Mouse (Mus musculus) telencephalon, adult 2 months (tissue): ENCODE results near the gene Pik3r3.
"Not testable (repeated sequence)": the region's sequence is repeated elsewhere in the genome, so short reads cannot be mapped to it uniquely, and the experiment has no call there.

Experiments
- DNase-seq: peaks from one replicate; pipeline ENCODE4 v3.0.0-alpha.2; 2011; ENCODE audit warnings: low read depth, low spot score

The Pik3r3 gene

DNA sequence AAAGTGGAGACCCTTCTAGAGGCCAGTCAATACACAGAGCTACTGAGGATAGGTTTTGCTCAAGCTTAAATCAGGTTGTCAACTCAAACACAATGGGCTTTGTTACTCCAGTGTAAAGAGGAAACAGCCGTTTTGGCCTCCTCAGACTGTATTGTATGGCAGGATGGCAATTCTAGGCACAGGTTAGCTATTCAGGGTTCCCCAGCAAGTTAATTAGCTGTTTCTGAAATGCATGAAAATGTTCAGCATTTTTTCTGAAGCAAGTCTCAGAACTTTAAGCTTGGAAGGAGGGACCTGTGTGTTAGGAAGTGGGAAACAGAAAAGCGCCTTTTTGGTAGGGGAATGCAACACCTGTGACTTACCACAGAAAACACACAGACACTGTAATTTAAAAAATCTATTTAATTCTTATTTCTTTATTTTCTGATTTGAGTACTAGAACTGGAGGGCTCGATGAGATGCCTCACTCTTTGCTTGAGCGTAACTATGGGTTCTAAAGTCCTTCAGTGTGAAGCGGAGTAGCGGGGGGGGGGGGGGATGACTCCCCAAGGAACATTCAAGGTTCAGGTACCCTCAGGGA lies 1.3 kb upstream of the Pik3r3 start:
- DNase-seq, result no peak

DNA sequence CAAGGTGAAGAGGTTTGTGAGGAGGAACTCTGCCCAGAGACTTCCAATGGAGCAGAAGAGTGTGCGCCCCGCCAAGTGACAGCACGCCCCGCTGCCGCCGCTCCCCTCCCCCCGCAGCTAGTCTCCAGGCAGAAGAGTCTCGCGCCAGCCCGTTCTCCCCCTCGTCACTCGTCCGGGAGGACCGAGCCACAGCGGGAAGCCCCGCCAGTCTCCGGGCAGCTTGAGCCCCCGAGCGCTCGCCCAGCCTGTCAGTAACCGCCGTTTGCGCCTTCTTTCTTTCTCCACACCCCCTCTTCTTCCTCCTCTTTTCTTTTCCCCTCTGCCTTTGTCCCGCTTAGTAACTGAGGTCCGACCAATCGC lies 658 bp upstream of the Pik3r3 start:
- no peak for DNase-seq

DNA sequence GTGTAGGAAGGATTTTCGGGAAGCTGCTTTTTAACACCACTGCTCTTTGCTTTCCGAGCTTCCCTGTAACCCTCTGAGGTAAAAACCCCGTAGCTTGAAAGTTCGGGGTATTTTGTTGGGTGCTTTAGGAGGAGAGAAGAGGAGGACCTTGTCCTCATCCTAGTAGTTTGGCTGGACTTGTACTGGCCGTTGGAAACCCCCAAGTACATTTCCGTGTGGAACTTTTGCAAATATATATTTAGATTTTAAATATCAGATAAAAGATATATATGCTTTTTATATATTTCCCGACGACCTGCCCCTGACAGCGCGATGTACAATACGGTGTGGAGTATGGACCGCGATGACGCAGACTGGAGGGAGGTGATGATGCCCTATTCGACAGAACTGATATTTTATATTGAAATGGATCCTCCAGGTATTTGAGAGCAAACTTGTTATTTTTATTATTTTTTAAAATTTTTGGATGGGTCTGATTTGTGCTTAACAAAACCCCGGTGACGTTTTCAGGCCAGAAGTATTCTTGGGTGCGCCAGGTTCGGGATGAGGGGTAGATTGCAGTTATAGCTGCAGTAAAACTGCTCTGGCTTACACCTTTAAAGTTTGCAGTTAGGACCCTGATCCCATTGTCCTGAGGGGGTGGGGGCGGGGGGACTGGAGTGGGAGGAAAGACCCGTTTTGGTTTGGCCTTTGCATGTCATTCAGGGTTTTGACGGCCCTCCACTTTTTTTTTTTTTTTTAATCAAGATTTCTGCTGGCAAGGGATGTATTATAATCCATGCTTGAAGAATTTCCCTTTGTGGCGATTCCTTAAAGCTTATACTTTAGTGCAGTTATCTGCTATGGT lies 801 bp downstream of the Pik3r3 start:
- DNase-seq, result no peak

GRCm38 (mm10) chr4:116222843-116223119 lies 1.4 kb downstream of the Pik3r3 start:
- no peak for DNase-seq

- DNase-seq, result peak; percentile 49
Observed at GRCm38 (mm10) chr4:116243377-116243776, 22.0 kb downstream of the Pik3r3 start.

DNA sequence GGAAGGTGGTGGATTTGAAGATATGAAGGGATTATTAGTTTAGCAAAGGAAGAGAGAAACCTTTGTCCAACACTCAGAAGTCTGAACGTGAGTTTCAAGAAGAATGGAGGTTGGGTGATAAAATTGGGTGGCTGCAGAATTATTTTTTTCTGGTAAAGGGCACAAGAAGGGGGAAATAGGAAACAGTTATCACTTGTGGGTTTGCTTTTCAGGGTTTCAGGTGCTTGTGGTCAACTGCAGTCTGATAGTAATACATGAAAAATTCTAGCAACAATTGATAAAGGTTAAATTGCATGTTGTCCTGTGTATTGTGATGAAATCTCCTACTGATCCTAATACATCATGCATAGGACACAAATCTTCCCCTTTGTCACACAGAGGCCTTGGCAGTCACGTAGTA lies 22.8 kb downstream of the Pik3r3 start:
- DNase-seq, result no peak

- not testable (repeated sequence) for DNase-seq
Observed at GRCm38 (mm10) chr4:116245926-116246325, 24.5 kb downstream of the Pik3r3 start.

DNA sequence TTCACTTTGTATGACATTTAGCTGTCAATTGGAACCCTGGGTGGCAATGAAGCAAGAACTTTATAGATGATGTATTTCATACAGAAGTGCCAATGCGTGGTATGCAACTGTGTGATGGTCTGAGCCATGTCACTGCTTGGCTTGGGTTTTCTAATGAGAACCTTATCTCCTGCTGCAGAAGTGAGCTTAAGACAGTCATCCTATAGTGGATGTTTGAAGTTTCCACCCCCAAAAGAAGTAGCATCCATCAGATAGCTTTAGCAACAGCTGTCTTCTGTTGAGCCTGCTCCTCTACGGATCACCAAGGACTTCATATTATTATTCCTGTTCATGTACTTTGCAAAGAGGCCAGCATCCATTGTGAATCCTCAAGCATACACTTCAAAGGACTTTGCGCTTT lies 28.6 kb downstream of the Pik3r3 start:
- no peak for DNase-seq

DNA sequence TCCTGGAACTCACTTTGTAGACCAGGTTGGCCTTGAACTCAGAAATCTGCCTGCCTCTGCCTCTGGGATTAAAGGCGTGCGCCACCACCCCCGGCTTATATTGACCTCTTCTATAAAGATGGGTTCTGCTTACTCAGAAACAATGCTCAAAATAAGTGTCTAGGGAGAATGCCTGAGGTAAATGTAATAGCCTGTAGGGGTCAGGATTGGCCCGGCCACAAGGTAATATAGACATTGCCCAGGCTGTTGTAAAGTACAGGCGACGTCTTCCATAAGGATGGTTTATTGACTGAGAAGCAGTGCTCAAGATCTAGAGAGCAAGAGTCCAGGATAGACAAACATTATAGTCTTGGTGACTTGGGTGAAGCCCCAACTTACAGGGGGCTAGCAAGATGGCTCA lies 46.8 kb downstream of the Pik3r3 start:
- no peak for DNase-seq

DNA sequence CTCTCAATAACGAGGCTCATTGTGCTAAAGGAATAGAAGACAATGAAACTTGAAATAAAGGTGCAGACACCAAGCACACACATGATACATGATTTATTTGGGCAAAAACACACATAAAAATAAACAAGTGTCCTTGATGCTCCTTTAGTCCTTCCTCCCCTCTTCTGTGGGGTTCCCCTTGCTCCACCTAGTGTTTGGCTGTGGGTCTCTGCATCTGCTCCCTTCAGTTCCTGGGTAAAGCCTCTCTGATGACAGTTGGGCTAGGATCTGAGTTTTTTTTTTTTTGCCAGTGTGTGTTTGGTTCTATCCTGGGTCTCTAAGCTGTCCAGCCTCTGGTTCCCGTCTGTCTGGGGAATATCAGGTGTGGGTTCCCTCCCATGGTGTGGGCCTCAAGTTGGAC lies 60.8 kb downstream of the Pik3r3 start:
- no peak for DNase-seq

- DNase-seq, result peak; percentile 39
Observed at GRCm38 (mm10) chr4:116291561-116291960, 70.1 kb downstream of the Pik3r3 start.

- DNase-seq, result no peak
Observed at GRCm38 (mm10) chr4:116293296-116293695, 71.9 kb downstream of the Pik3r3 start.

DNA sequence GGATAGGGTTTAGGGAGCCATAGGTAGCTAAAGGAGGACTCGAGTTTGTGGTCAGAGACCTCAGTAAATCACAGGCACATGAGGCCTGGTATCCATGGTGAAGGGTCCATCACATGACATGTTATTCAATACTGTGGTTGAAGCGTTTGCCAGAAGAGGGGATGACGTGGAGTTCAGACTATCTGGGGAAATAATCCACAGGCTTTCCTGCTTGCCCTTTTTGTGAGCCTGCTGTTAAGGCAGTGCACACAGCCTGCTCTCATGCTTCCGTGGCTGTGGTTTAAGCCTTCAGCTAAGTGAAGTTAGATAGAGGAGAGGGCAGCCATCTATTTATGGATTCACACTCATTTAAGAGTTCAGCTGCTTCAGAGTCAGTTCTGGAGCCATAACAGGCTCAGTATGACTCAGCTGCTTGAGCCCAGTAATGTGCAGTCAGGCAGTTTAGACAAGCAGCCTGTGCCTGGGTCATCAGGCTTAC lies 79.5 kb downstream of the Pik3r3 start:
- DNase-seq, result no peak

DNA sequence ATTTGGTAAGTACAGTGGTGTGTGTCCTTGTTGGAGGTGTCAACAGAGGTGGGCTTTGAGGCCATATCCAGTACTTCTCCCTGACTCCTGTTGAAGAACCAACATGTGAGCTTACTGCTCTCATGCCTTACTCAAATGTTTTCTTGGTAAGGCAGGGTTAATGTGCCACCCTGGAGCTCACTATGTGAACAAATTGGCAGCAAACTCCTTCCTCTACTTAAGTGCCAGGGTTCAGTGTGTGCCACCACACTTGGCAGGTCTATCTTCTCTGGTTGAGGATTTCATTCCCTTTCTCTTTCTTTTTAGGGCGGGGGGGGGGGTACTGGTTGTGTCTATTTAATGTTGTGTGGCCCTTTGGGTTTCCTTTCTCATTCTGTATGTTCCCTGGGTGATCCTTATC lies 83.1 kb downstream of the Pik3r3 start:
- DNase-seq, result no peak

DNA sequence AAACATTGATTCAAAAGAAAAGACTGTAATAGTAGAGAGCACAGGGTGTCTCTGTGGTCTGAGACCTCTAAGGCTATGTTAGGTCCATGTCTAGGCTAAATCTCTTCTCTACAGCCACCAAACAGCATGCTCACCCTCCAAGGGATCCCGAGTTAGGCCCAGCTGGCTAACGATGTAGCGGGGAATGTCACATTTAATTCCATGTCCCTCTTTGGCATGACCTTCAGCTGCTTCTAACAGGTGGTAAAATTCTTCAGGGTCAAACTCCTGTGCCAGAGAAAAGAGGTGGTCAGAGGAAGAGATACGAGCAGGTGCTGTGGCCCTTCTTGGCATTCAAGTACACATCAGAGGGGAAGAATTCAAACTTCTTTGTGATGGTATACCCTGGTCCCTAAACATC lies 96.2 kb downstream of the Pik3r3 start:
- no peak for DNase-seq

DNA sequence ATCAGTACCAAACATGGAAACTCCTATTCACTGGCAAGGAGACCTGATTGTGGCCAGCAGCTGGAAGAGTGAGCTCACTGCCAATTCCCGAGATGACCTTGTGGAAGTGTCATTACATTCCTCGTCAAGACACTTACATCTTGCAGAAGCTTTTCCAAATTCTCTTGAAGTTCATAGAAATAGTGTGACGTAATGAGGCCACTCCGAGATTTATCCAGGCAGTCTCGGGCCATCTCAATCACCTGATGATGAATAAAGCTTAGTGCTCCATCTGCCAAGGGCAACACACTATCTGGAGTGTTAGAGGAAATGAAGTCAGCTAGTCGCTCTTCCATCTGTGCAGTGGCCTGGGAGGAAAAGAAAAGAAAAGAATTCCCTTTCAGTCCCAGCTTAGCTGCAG lies 100.7 kb downstream of the Pik3r3 start:
- no peak for DNase-seq

- no peak for DNase-seq
Observed at GRCm38 (mm10) chr4:116329256-116329655, 107.8 kb downstream of the Pik3r3 start.

DNA sequence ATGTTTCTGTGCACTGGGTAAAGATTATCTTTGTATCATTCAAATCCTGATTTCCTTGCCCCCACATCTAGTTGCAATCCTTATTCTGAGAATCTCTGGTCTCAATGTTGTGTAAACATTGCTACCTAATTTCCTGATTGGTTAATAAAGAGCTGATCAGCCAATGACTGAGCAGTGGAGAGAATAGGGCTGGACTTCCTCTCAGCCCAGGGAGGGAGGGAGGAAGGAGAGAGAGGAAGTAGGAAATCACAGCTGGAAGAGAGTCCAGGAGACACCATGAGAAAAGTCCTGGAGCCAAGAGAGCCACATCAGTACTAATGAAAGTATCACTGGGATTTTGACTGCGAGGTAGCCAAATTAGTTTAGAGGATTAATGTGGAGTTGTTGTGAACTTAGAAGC lies 114.9 kb downstream of the Pik3r3 start:
- no peak for DNase-seq

- peak; percentile 31 for DNase-seq
Observed at GRCm38 (mm10) chr4:116342119-116342518, 120.7 kb downstream of the Pik3r3 start.

- DNase-seq, result no peak
Observed at GRCm38 (mm10) chr4:116352496-116352895, 131.1 kb downstream of the Pik3r3 start.
